Mouse (Mus musculus): Measurements from ENCODE around the gene Ubqln3. TPM values are rescaled to one million over a fixed set of nuclear protein-coding genes. Genes with fewer than 3 reads are reported as not detected.

Ubqln3 gene
- polyA plus RNA-seq, 1 experiment from 2014 or later: not detected

DNA sequence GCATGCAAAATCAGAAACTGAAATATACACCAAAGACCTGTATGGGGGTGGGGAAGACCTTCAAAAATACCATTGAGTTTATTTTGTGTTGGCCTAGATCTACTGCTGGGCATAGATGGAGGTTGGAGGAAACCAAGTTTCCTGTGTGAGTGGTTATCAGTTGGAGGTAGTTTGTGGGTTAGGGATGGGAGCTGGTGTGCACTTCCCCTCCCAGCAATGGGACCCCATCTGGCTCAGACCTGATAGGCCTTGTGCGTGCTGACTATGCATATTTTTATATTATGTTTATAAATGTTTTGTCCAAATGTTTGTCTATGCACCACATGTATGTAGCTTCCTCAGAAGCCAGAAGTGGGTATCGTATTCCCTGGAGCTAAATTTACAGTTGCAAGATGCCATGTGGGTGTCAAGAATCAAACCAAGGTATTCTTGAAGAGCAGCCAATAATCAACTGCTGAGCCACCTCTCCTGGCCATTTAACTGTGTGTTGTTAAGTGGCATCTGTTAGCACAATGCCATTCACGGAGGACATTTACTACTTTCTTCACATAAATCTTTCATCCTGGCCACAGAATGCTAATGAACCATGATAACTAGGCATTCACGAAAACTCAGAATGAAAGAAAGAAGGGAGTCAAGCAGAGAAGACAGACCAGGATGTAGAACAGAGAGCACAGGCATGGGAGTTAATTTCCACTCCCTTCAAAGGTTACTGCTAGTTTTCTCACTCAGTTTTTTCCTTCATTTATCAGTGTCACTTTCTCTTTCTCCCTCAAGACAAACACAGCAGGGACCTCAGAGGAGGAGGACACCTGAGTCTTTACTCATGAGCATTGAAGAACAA lies 38.9 kb downstream of the Ubqln3 start:
- Histone ChIP-seq H3K4me3 (no peak overlapping the region), H3K4me2 (replicated peaks) (no peak overlapping the region), H3K27ac (no peak overlapping the region), H3K9me3 (replicated peaks) (no peaks in the 10 kb centered on the region), H3K4me1 (no peaks in the 10 kb centered on the region), H3K9ac (no peak overlapping the region), H3K27me3 (no peaks in the 10 kb centered on the region), H3K36me3 (no peaks in the 10 kb centered on the region)
- WGBS: 60% methylated on average over 4 of the region's 4 CpGs
- no peak for ATAC-seq (ENCODE audit: low FRiP score)

Other genes with a start within 250 kb of the Ubqln3 start
- gene Olfr64, start 248.8 kb downstream of the Ubqln3 start, polyA plus RNA-seq (2016; fragmentation: Nextera tagmentation; extraction: Ambion mirVana): not detected in 2 replicates
- gene Olfr65, start 239.8 kb downstream of the Ubqln3 start, polyA plus RNA-seq (2016; fragmentation: Nextera tagmentation; extraction: Ambion mirVana): not detected in 2 replicates
- gene Olfr631, start 214.5 kb downstream of the Ubqln3 start, polyA plus RNA-seq (2016; fragmentation: Nextera tagmentation; extraction: Ambion mirVana): not detected in 2 replicates
- gene Olfr632, start 208.9 kb downstream of the Ubqln3 start, polyA plus RNA-seq (2016; fragmentation: Nextera tagmentation; extraction: Ambion mirVana): not detected in 2 replicates
- not detected in 2 replicates for gene Olfr633, start 198.8 kb downstream of the Ubqln3 start, polyA plus RNA-seq (2016; fragmentation: Nextera tagmentation; extraction: Ambion mirVana)
- gene Olfr635, start 172.1 kb downstream of the Ubqln3 start, polyA plus RNA-seq (2016; fragmentation: Nextera tagmentation; extraction: Ambion mirVana): not detected in 2 replicates
- not detected in 2 replicates for gene Olfr638, start 144.5 kb downstream of the Ubqln3 start, polyA plus RNA-seq (2016; fragmentation: Nextera tagmentation; extraction: Ambion mirVana)
- gene Olfr639, start 126.0 kb downstream of the Ubqln3 start, polyA plus RNA-seq (2016; fragmentation: Nextera tagmentation; extraction: Ambion mirVana): 0.04 TPM in 1 of 2 replicates, not detected in the other
- gene Olfr640, start 117.7 kb downstream of the Ubqln3 start, polyA plus RNA-seq (2016; fragmentation: Nextera tagmentation; extraction: Ambion mirVana): not detected in 2 replicates
- gene Olfr641, start 107.8 kb downstream of the Ubqln3 start, polyA plus RNA-seq (2016; fragmentation: Nextera tagmentation; extraction: Ambion mirVana): not detected in 2 replicates
- not detected in 2 replicates for gene Olfr642, start 90.6 kb downstream of the Ubqln3 start, polyA plus RNA-seq (2016; fragmentation: Nextera tagmentation; extraction: Ambion mirVana)
- gene 4930516K23Rik, start 81.8 kb downstream of the Ubqln3 start, polyA plus RNA-seq (2016; fragmentation: Nextera tagmentation; extraction: Ambion mirVana): not detected in 2 replicates
- gene Olfr644, start 71.4 kb downstream of the Ubqln3 start, polyA plus RNA-seq (2016; fragmentation: Nextera tagmentation; extraction: Ambion mirVana): not detected in 2 replicates
- not detected in 2 replicates for gene Olfr645, start 57.8 kb downstream of the Ubqln3 start, polyA plus RNA-seq (2016; fragmentation: Nextera tagmentation; extraction: Ambion mirVana)
- not detected in 2 replicates for gene Olfr646, start 38.4 kb downstream of the Ubqln3 start, polyA plus RNA-seq (2016; fragmentation: Nextera tagmentation; extraction: Ambion mirVana)
- gene Ubqln5, start 13.5 kb downstream of the Ubqln3 start, polyA plus RNA-seq (2016; fragmentation: Nextera tagmentation; extraction: Ambion mirVana): not detected in 2 replicates
- not detected in 2 replicates for gene Olfr643, start 5.9 kb downstream of the Ubqln3 start, polyA plus RNA-seq (2016; fragmentation: Nextera tagmentation; extraction: Ambion mirVana)
- gene Ubqlnl, start 7.3 kb upstream of the Ubqln3 start, polyA plus RNA-seq (2016; fragmentation: Nextera tagmentation; extraction: Ambion mirVana): not detected in 2 replicates
- not detected in 2 replicates for gene Olfm5, start 21.6 kb upstream of the Ubqln3 start, polyA plus RNA-seq (2016; fragmentation: Nextera tagmentation; extraction: Ambion mirVana)
- gene Olfr648, start 40.1 kb upstream of the Ubqln3 start, polyA plus RNA-seq (2016; fragmentation: Nextera tagmentation; extraction: Ambion mirVana): 0.56 and 0.83 TPM in 2 replicates
- not detected in 2 replicates for gene Olfr649, start 52.7 kb upstream of the Ubqln3 start, polyA plus RNA-seq (2016; fragmentation: Nextera tagmentation; extraction: Ambion mirVana)
- 1.7 and 1.8 TPM in 2 replicates for gene Trim6, start 75.5 kb upstream of the Ubqln3 start, polyA plus RNA-seq (2016; fragmentation: Nextera tagmentation; extraction: Ambion mirVana)
- gene Trim34a, start 101.2 kb upstream of the Ubqln3 start, polyA plus RNA-seq (2016; fragmentation: Nextera tagmentation; extraction: Ambion mirVana): 0.90 and 1.4 TPM in 2 replicates
- 0.07 and 0.14 TPM in 2 replicates for gene Trim5, start 144.8 kb upstream of the Ubqln3 start, polyA plus RNA-seq (2016; fragmentation: Nextera tagmentation; extraction: Ambion mirVana)
- 3.4 and 4.2 TPM in 2 replicates for gene Trim12a, start 172.2 kb upstream of the Ubqln3 start, polyA plus RNA-seq (2016; fragmentation: Nextera tagmentation; extraction: Ambion mirVana)
- not detected in 2 replicates for gene Trim34b, start 186.2 kb upstream of the Ubqln3 start, polyA plus RNA-seq (2016; fragmentation: Nextera tagmentation; extraction: Ambion mirVana)
- 1.0 and 1.3 TPM in 2 replicates for gene Trim12c, start 210.1 kb upstream of the Ubqln3 start, polyA plus RNA-seq (2016; fragmentation: Nextera tagmentation; extraction: Ambion mirVana)
- gene Trim30b, start 226.6 kb upstream of the Ubqln3 start, polyA plus RNA-seq (2016; fragmentation: Nextera tagmentation; extraction: Ambion mirVana): not detected in 2 replicates